Mouse (Mus musculus): Measurements from ENCODE around the gene Tnf. TPM values are rescaled to one million over a fixed set of nuclear protein-coding genes. Genes with fewer than 3 reads are reported as not detected.

Tnf gene
- total RNA-seq, 2 experiments from 2014 or later = 0.76 to 1.3 TPM

GRCm38 (mm10) chr17:35172445-35173234 lies 29.2 kb downstream of the Tnf start:
- DNase-seq = no peak

- DNase-seq = no peak
Observed at GRCm38 (mm10) chr17:35168541-35169207, 33.1 kb downstream of the Tnf start.

GRCm38 (mm10) chr17:35167794-35168193 lies 34.0 kb downstream of the Tnf start:
- no peak for DNase-seq

- DNase-seq = peak; percentile 61
Observed at GRCm38 (mm10) chr17:35166352-35167035, 35.3 kb downstream of the Tnf start.

GRCm38 (mm10) chr17:35165451-35166155 lies 36.2 kb downstream of the Tnf start:
- no peak for DNase-seq

- peak; percentile 98 for DNase-seq
Observed at GRCm38 (mm10) chr17:35164568-35165450, 37.0 kb downstream of the Tnf start, which contains the start of gene Prrc2a. Prrc2a (minus strand) TSS chr17:35164897.

- no peak for DNase-seq
Observed at GRCm38 (mm10) chr17:35164218-35164567, 37.6 kb downstream of the Tnf start.

GRCm38 (mm10) chr17:35163326-35164081 lies 38.3 kb downstream of the Tnf start:
- DNase-seq = no peak

- peak; percentile 54 for DNase-seq
Observed at GRCm38 (mm10) chr17:35162730-35163129, 39.1 kb downstream of the Tnf start.

GRCm38 (mm10) chr17:35162121-35162520 lies 39.7 kb downstream of the Tnf start:
- no peak for DNase-seq

- no peak for DNase-seq
Observed at GRCm38 (mm10) chr17:35161421-35161820, 40.4 kb downstream of the Tnf start.

GRCm38 (mm10) chr17:35159638-35160037 lies 42.2 kb downstream of the Tnf start:
- no peak for DNase-seq

- no peak for DNase-seq
Observed at GRCm38 (mm10) chr17:35158850-35159593, 42.8 kb downstream of the Tnf start.

- no peak for DNase-seq
Observed at GRCm38 (mm10) chr17:35157661-35158175, 44.1 kb downstream of the Tnf start.

- DNase-seq = no peak
Observed at GRCm38 (mm10) chr17:35157254-35157653, 44.6 kb downstream of the Tnf start.

- DNase-seq = no peak
Observed at GRCm38 (mm10) chr17:35156461-35157200, 45.2 kb downstream of the Tnf start.

- DNase-seq = no peak
Observed at GRCm38 (mm10) chr17:35155451-35155850, 46.4 kb downstream of the Tnf start.

GRCm38 (mm10) chr17:35154616-35155015 lies 47.2 kb downstream of the Tnf start:
- DNase-seq = no peak

GRCm38 (mm10) chr17:35153931-35154330 lies 47.9 kb downstream of the Tnf start:
- no peak for DNase-seq
